Mouse (Mus musculus) thymus, adult 2 months (tissue): ENCODE measurements around the gene Dolpp1. TPM values are rescaled to one million over a fixed set of nuclear protein-coding genes. Genes with fewer than 3 reads are reported as not detected.
A peak's percentile ranks its signal among the peaks of the same experiment; 100 is the strongest.

Source experiments
- DNase-seq: peaks from one replicate; pipeline ENCODE4 v3.0.0; 2021
- H3K27ac ChIP-seq: fragments of 200-500 bp; 2 replicates; pipeline ENCODE4 v1.5.1; 2012; ENCODE audit warnings: low read length, control low read depth; ENCODE audit not compliant: control insufficient read depth, insufficient read depth
- H3K27me3 ChIP-seq: fragments of 200-500 bp; 2 replicates; pipeline ENCODE4 v1.6.1; 2012; ENCODE audit warnings: mild to moderate bottlenecking, low read length, moderate library complexity, mixed read lengths; ENCODE audit not compliant: control insufficient read depth, insufficient read depth
- H3K36me3 ChIP-seq: fragments of 200-500 bp; 2 replicates; pipeline ENCODE4 v1.6.1; 2012; ENCODE audit warnings: mild to moderate bottlenecking, low read length, moderate library complexity; ENCODE audit not compliant: control insufficient read depth, insufficient read depth
- H3K4me1 ChIP-seq: fragments of 200-500 bp; replicated peaks from 2 replicates; pipeline ENCODE4 v1.6.1; 2012; ENCODE audit warnings: low read length; ENCODE audit not compliant: control insufficient read depth, insufficient read depth
- H3K4me3 ChIP-seq: fragments of 200-500 bp; 2 replicates; pipeline ENCODE4 v1.5.1; 2012; ENCODE audit warnings: mild to moderate bottlenecking, low read length, control low read depth, moderate library complexity; ENCODE audit not compliant: control insufficient read depth, insufficient read depth
- CTCF ChIP-seq: fragments of 200-500 bp; IDR thresholded peaks from 2 replicates; pipeline ENCODE4 v1.5.1; 2012; ENCODE audit warnings: mild to moderate bottlenecking, control low read depth, low read length, moderate library complexity, borderline replicate concordance; ENCODE audit not compliant: control insufficient read depth, poor library complexity, insufficient read depth; ENCODE audit errors: extremely low read depth
- POLR2A ChIP-seq: fragments of 200-500 bp; IDR thresholded peaks from 2 replicates; pipeline ENCODE4 v1.6.1; 2012; ENCODE audit warnings: mild to moderate bottlenecking, low read length, control low read depth, moderate library complexity; ENCODE audit not compliant: control insufficient read depth, poor library complexity, insufficient read depth; ENCODE audit errors: extremely low read depth
- WGBS: fragments of 180-500 bp; shearing (Covaris S2); methylation state at CpG from one replicate; pipeline ENCODE4 v1.1.7; 2018; 5-methylcytosine and 5-hydroxymethylcytosine counted together
- polyA plus RNA-seq: library from polyadenylated mRNA; depleted of rRNA; stranded (reverse); fragments of >200 nt; gene quantifications from 2 replicates; pipeline ENCODE4 v1.2.3, GENCODE M21; 2012

The Dolpp1 gene
- polyA plus RNA-seq, 1 experiment = 98.9 TPM

GRCm38 (mm10) chr2:30355861-30356260 is 36.2 kb upstream of the Dolpp1 start:
- Histone ChIP-seq H3K27me3 (no peaks in the 10 kb centered on the region), H3K4me1 (peaks cover 12% of the 10 kb centered on the region), H3K27ac (no peak overlapping the region), H3K36me3 (no peaks in the 10 kb centered on the region; the same call in 1 of the 2 replicates), H3K4me3 (no peak overlapping the region)
- WGBS = 79% methylated on average over 4 of the region's 4 CpGs
- no peak for DNase-seq
- TF ChIP-seq POLR2A (no peak), CTCF (no peak)

- peaks cover 12% of the 10 kb centered on the region for H3K4me1 ChIP-seq
- no peak overlapping the region for H3K27ac ChIP-seq
- DNase-seq = no peak
- no peaks in the 10 kb centered on the region; the same call in 1 of the 2 replicates for H3K36me3 ChIP-seq
- WGBS = 97% methylated on average over 4 of the region's 4 CpGs
- H3K27me3 ChIP-seq = no peaks in the 10 kb centered on the region
- TF ChIP-seq CTCF = no peak
- TF ChIP-seq POLR2A = no peak
- no peak overlapping the region for H3K4me3 ChIP-seq
Observed at GRCm38 (mm10) chr2:30356266-30356665, 35.8 kb upstream of the Dolpp1 start.

GRCm38 (mm10) chr2:30356906-30357305 is 35.1 kb upstream of the Dolpp1 start:
- H3K4me3 ChIP-seq = no peak overlapping the region
- no peak for DNase-seq
- H3K4me1 ChIP-seq = peaks cover 12% of the 10 kb centered on the region
- H3K27me3 ChIP-seq = no peaks in the 10 kb centered on the region
- H3K27ac ChIP-seq = no peak overlapping the region
- no peak for TF ChIP-seq POLR2A
- TF ChIP-seq CTCF = no peak
- WGBS = 86% methylated on average over 9 of the region's 9 CpGs
- no peaks in the 10 kb centered on the region; the same call in 1 of the 2 replicates for H3K36me3 ChIP-seq

- peaks cover 12% of the 10 kb centered on the region for H3K4me1 ChIP-seq
- no peak for TF ChIP-seq POLR2A
- no peak for TF ChIP-seq CTCF
- WGBS = 73% methylated on average over 8 of the region's 8 CpGs
- H3K27ac ChIP-seq = no peak overlapping the region
- no peak overlapping the region; the same call in 1 of the 2 replicates for H3K4me3 ChIP-seq
- H3K27me3 ChIP-seq = no peaks in the 10 kb centered on the region
- DNase-seq = no peak
- no peaks in the 10 kb centered on the region; the same call in 1 of the 2 replicates for H3K36me3 ChIP-seq
Observed at GRCm38 (mm10) chr2:30357552-30358510, 34.2 kb upstream of the Dolpp1 start.

GRCm38 (mm10) chr2:30358533-30359531 is 33.2 kb upstream of the Dolpp1 start, which contains the start of gene Sh3glb2:
TSS of gene Sh3glb2 (minus strand) at chr2:30359337.
- no peaks in the 10 kb centered on the region for H3K27me3 ChIP-seq
- H3K4me1 ChIP-seq = peaks cover 12% of the 10 kb centered on the region
- no peaks in the 10 kb centered on the region for H3K36me3 ChIP-seq
- peak within 1 kb of the TSS; percentile 33 for H3K27ac ChIP-seq
- TF ChIP-seq CTCF = peak; percentile 63; the same call in 1 of the 2 replicates
- TF ChIP-seq POLR2A = no peak
- WGBS = 2% methylated on average over 73 of the region's 73 CpGs
- peak within 1 kb of the TSS; percentile 75 for H3K4me3 ChIP-seq
- DNase-seq = peak; percentile 85

GRCm38 (mm10) chr2:30360626-30361025 is 31.4 kb upstream of the Dolpp1 start:
- TF ChIP-seq CTCF (no peak), POLR2A (no peak)
- 93% methylated on average over 10 of the region's 10 CpGs for WGBS

More at GRCm38 (mm10) chr2:30360626-30361025, 31.4 kb upstream of the Dolpp1 start:
- no peak overlapping the region for H3K27ac ChIP-seq
- no peak overlapping the region for H3K4me3 ChIP-seq
- H3K27me3 ChIP-seq = no peaks in the 10 kb centered on the region
- no peaks in the 10 kb centered on the region for H3K36me3 ChIP-seq
- no peak for DNase-seq
- H3K4me1 ChIP-seq = peaks cover 20% of the 10 kb centered on the region
